Mouse (Mus musculus): ENCODE measurements around the gene Rras2.

DNA sequence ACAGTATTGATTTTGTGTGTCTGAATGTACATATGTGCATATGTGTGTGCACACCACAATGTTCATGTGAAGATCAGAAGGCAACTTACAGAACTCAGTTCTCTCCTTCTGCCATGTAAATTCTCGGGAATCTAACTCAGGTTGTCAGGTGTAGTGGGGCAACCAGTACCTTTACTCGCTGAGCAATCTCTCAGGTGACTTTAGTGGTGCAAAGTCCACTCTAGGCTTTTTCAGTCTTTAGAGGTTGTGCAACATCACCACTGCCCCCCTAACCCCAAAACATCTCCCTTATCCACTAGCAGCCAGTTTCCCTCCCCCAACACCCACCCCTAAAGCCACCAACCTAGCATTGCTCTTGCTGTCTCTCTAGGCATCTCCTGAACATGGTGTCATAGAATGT is 43.0 kb downstream of the Rras2 start:
- no peak for TF ChIP-seq CTCF (IDR thresholded peaks at IDR 0.05; ENCODE audit: low read depth)
- TF ChIP-seq EP300 (IDR thresholded peaks at IDR 0.05; ENCODE audit: low read depth), result no peak
